Mouse (Mus musculus) hindbrain, embryonic 14.5 days (tissue): ENCODE measurements around the gene Fasl. TPM values are rescaled to one million over a fixed set of nuclear protein-coding genes. Genes with fewer than 3 reads are reported as not detected.

ENCODE experiments used
- ATAC-seq: fragments of 200-750 bp; cut with Nextera tagmentation; 2 replicates; pipeline ENCODE4 v1.8.0; 2017; ENCODE audit warnings: moderate number of reproducible peaks, mild to moderate bottlenecking, moderate TSS enrichment, moderate library complexity; ENCODE audit not compliant: low FRiP score
- DNase-seq: peaks from one replicate; pipeline ENCODE4 v3.0.0-alpha.2; 2015; ENCODE audit warnings: low spot score
- H3K27ac ChIP-seq: fragments of 300-500 bp; sonication (generic); 2 replicates; pipeline ENCODE4 v1.5.1; 2014; ENCODE audit warnings: mild to moderate bottlenecking, moderate library complexity
- H3K27me3 ChIP-seq: fragments of 300-500 bp; sonication (generic); 2 replicates; pipeline ENCODE4 v1.6.1; 2014; ENCODE audit warnings: mild to moderate bottlenecking, low read length, mixed read lengths; ENCODE audit not compliant: control insufficient read depth, insufficient read depth
- H3K36me3 ChIP-seq: fragments of 300-500 bp; sonication (generic); replicated peaks from 2 replicates; pipeline ENCODE4 v1.6.1; 2014; ENCODE audit not compliant: control insufficient read depth, insufficient read depth
- H3K4me1 ChIP-seq: fragments of 300-500 bp; sonication (generic); replicated peaks from 2 replicates; pipeline ENCODE4 v1.6.1; 2014; ENCODE audit warnings: antibody characterized with exemption, low read length, mixed read lengths; ENCODE audit not compliant: control insufficient read depth, insufficient read depth
- H3K4me2 ChIP-seq: fragments of 300-500 bp; sonication (generic); replicated peaks from 2 replicates; pipeline ENCODE4 v1.6.1; 2014; ENCODE audit warnings: mild to moderate bottlenecking, moderate library complexity
- H3K4me3 ChIP-seq: fragments of 300-500 bp; sonication (generic); replicated peaks from 2 replicates; pipeline ENCODE4 v1.5.1; 2014; ENCODE audit warnings: mild to moderate bottlenecking, low read length
- H3K9ac ChIP-seq: fragments of 300-500 bp; sonication (generic); 2 replicates; pipeline ENCODE4 v1.6.1; 2014
- H3K9me3 ChIP-seq: fragments of 300-500 bp; sonication (generic); 2 replicates; pipeline ENCODE4 v1.6.1; 2016; ENCODE audit warnings: low read length; ENCODE audit not compliant: control insufficient read depth
- WGBS: fragments of 180-500 bp; shearing (Covaris S2); extraction: QIAGEN DNeasy Blood & Tissue Kit; methylation state at CpG from one replicate; pipeline ENCODE4 v1.1.7; 2014; 5-methylcytosine and 5-hydroxymethylcytosine counted together
- polyA plus RNA-seq: library from polyadenylated mRNA; unstranded; fragments of >200 nt; fragmentation: Nextera tagmentation; extraction: Ambion mirVana; gene quantifications from 2 replicates; pipeline ENCODE4 v1.2.1, GENCODE M21; 2014

The Fasl gene
- polyA plus RNA-seq, 1 experiment from 2014 or later, result not detected

DNA sequence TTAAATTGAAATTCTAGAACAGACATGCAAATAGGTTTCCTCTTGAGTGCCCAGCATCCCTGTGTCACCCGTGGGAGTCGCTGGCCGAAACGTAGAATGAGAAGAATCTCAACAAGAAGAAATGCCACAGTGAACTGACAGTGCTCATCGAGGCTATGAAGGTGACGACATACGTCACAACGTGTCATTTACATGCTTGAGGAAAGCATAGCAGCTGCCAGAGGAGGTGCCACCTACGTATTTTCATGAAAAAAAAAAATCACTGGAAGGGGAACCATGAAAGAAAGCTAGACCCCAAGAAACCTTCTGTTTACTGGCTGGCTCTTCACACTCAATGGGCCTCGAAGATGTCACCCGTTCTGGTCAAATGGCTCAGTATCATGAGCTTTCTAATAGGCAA is 54.0 kb downstream of the Fasl start:
- ATAC-seq, result no peak
- no peak for DNase-seq
- Histone ChIP-seq H3K4me2 (no peak overlapping the region), H3K4me3 (no peak overlapping the region), H3K27ac (no peak overlapping the region), H3K9me3 (no peaks in the 10 kb centered on the region), H3K9ac (no peak overlapping the region), H3K27me3 (no peaks in the 10 kb centered on the region), H3K4me1 (no peaks in the 10 kb centered on the region), H3K36me3 (no peaks in the 10 kb centered on the region)
- 90% methylated on average over 11 of the region's 11 CpGs for WGBS

Other genes starting within 250 kb of the Fasl start
- gene Suco, start 88.2 kb upstream of the Fasl start, polyA plus RNA-seq, result 25.7 and 25.8 TPM in 2 replicates
- 34.5 TPM in 2 replicates for gene Pigc, start 180.7 kb upstream of the Fasl start, polyA plus RNA-seq
- 0.20 TPM in 1 of 2 replicates, not detected in the other for gene 4930558K02Rik, start 191.1 kb upstream of the Fasl start, polyA plus RNA-seq